Mouse (Mus musculus) heart, postnatal 0 days (tissue): ENCODE results near the gene Retreg3. TPM values are rescaled to one million over a fixed set of nuclear protein-coding genes. Genes with fewer than 3 reads are reported as not detected.
"Not testable (repeated sequence)": the region's sequence is repeated elsewhere in the genome, so short reads cannot be mapped to it uniquely, and the experiment has no call there.

Experiments used
- ATAC-seq: fragments of 200-750 bp; cut with Nextera tagmentation; 2 replicates; pipeline ENCODE4 v1.8.0; 2017; ENCODE audit warnings: low read depth, moderate number of reproducible peaks, moderate library complexity; ENCODE audit not compliant: insufficient read depth
- DNase-seq: peaks from one replicate; pipeline ENCODE4 v3.0.0-alpha.2; 2016; ENCODE audit warnings: low spot score
- H3K27ac ChIP-seq: fragments of 300-500 bp; sonication (generic); 2 replicates; pipeline ENCODE4 v1.5.1; 2014; ENCODE audit warnings: low read depth, mild to moderate bottlenecking
- H3K27me3 ChIP-seq: fragments of 300-500 bp; sonication (generic); 2 replicates; pipeline ENCODE4 v1.6.1; 2014; ENCODE audit warnings: low read length, mixed read lengths; ENCODE audit not compliant: control insufficient read depth, insufficient read depth
- H3K36me3 ChIP-seq: fragments of 300-500 bp; sonication (generic); replicated peaks from 2 replicates; pipeline ENCODE4 v1.6.1; 2014; ENCODE audit warnings: low read length, mixed read lengths; ENCODE audit not compliant: control insufficient read depth, insufficient read depth
- H3K4me1 ChIP-seq: fragments of 300-500 bp; sonication (generic); 2 replicates; pipeline ENCODE4 v1.6.1; 2014; ENCODE audit warnings: antibody characterized with exemption; ENCODE audit not compliant: control insufficient read depth, insufficient read depth
- H3K4me2 ChIP-seq: fragments of 300-500 bp; sonication (generic); 2 replicates; pipeline ENCODE4 v1.6.1; 2014; ENCODE audit warnings: low read depth, mild to moderate bottlenecking, low read length, moderate library complexity
- H3K4me3 ChIP-seq: fragments of 300-500 bp; sonication (generic); 2 replicates; pipeline ENCODE4 v1.5.1; 2014; ENCODE audit warnings: low read depth, low read length
- H3K9ac ChIP-seq: fragments of 300-500 bp; sonication (generic); replicated peaks from 2 replicates; pipeline ENCODE4 v1.6.1; 2014; ENCODE audit warnings: low read depth, low read length, mixed read lengths
- H3K9me3 ChIP-seq: fragments of 300-500 bp; sonication (generic); replicated peaks from 2 replicates; pipeline ENCODE4 v1.6.1; 2016; ENCODE audit warnings: low read length; ENCODE audit not compliant: control insufficient read depth
- CTCF ChIP-seq: IDR thresholded peaks from 2 replicates; pipeline ENCODE4 v1.5.1; 2016; ENCODE audit warnings: antibody characterized with exemption, control low read depth, low read depth
- EP300 ChIP-seq: IDR thresholded peaks from 2 replicates; pipeline ENCODE4 v1.6.1; 2016; ENCODE audit warnings: antibody characterized with exemption, low read depth
- WGBS: fragments of 180-500 bp; shearing (Covaris S2); extraction: QIAGEN DNeasy Blood & Tissue Kit; methylation state at CpG from one replicate; pipeline ENCODE4 v1.1.7; 2014; 5-methylcytosine and 5-hydroxymethylcytosine counted together
- polyA plus RNA-seq: library from polyadenylated mRNA; unstranded; fragments of >200 nt; fragmentation: Nextera tagmentation; extraction: Ambion mirVana; gene quantifications from 2 replicates; pipeline ENCODE4 v1.2.1, GENCODE M21; 2015
- total RNA-seq: library from RNA; depleted of rRNA; stranded (reverse); fragments of >200 nt; gene quantifications from 2 replicates; pipeline ENCODE4 v1.2.3, GENCODE M21; 2014; ENCODE audit warnings: low replicate concordance

The Retreg3 gene
- total and polyA plus RNA-seq, 2 experiments from 2014 or later: 11.3 to 47.6 TPM

- peak overlapping the region; percentile 33; the same call in 1 of the 2 replicates for H3K9ac ChIP-seq
- H3K36me3 ChIP-seq: peaks cover 16% of the 10 kb centered on the region
- TF ChIP-seq EP300 (no peak), CTCF (peak; percentile 6; the same call in 1 of the 2 replicates)
- no peaks in the 10 kb centered on the region for H3K27me3 ChIP-seq
- ATAC-seq (peak; percentile 88), DNase-seq (peak; percentile 66)
- H3K4me1 ChIP-seq: peaks cover 14% of the 10 kb centered on the region; the same call in 1 of the 2 replicates
- no peak overlapping the region for H3K4me3 ChIP-seq
- 21% methylated on average over 18 of the region's 18 CpGs for WGBS
- peak overlapping the region; percentile 91 for H3K27ac ChIP-seq
- peak overlapping the region; percentile 30 for H3K4me2 ChIP-seq
- H3K9me3 ChIP-seq: no peaks in the 10 kb centered on the region
Measured at GRCm38 (mm10) chr11:101130056-101130756, 10.5 kb upstream of the Retreg3 start.

DNA sequence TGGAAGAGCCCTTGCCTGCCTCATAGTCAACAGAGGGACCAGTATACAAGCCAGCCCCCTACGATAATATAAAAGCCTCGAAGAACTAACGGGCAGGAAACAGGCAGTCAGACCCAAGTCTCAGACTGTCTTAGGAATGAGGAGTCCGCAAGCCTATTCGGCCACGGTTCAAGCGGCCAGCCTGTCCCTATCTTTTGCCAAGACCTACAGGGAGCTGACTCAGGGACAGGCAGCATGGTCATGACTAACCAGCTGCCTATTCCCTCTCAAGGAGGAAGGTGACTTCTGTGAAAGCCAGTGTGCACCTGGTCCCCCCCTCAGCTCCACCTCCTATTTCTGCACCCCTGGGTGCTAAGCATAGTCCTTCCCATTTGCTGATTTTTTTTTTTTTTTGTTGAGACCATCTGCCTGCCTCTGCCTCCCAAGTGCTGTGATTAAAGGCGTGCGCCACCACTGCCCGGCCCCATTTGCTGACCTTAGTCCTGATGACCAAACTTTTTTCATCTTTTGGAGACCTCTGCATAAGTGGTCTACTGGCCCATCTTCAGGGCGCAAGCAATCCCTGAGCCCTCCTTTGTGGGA, 9.4 kb upstream of the Retreg3 start:
- TF ChIP-seq CTCF (no peak), EP300 (no peak)

GRCm38 (mm10) chr11:101127075-101127474, 7.4 kb upstream of the Retreg3 start:
- Histone ChIP-seq H3K4me3 (no peak overlapping the region), H3K4me2 (no peak overlapping the region), H3K4me1 (peaks cover 8% of the 10 kb centered on the region; the same call in 1 of the 2 replicates), H3K27me3 (no peaks in the 10 kb centered on the region), H3K9me3 (no peaks in the 10 kb centered on the region), H3K36me3 (peaks cover 36% of the 10 kb centered on the region), H3K27ac (no peak overlapping the region), H3K9ac (no peak overlapping the region)
- no peak for TF ChIP-seq EP300
- no peak for TF ChIP-seq CTCF
- 61% methylated on average over 1 of the region's 1 CpGs for WGBS
- no peak for ATAC-seq
- DNase-seq: no peak

More for the DNA sequence above, 9.4 kb upstream of the Retreg3 start:
- H3K4me1 ChIP-seq: peaks cover 9% of the 10 kb centered on the region; the same call in 1 of the 2 replicates
- no peak overlapping the region for H3K9ac ChIP-seq
- H3K9me3 ChIP-seq: no peaks in the 10 kb centered on the region
- H3K4me2 ChIP-seq: no peak overlapping the region
- H3K27me3 ChIP-seq: no peaks in the 10 kb centered on the region
- no peak for DNase-seq
- H3K4me3 ChIP-seq: no peak overlapping the region
- no peak for ATAC-seq
- no peak overlapping the region for H3K27ac ChIP-seq
- H3K36me3 ChIP-seq: peaks cover 17% of the 10 kb centered on the region
- WGBS: 79% methylated on average over 11 of the region's 11 CpGs

GRCm38 (mm10) chr11:101125008-101125407, 5.3 kb upstream of the Retreg3 start:
- not testable (repeated sequence) for DNase-seq, H3K4me3 ChIP-seq, H3K9ac ChIP-seq, H3K27ac ChIP-seq, H3K4me1 ChIP-seq, H3K27me3 ChIP-seq, H3K9me3 ChIP-seq, H3K4me2 ChIP-seq, ATAC-seq
- peaks cover 36% of the 10 kb centered on the region for H3K36me3 ChIP-seq
- WGBS: 90% methylated on average over 7 of the region's 9 CpGs

DNA sequence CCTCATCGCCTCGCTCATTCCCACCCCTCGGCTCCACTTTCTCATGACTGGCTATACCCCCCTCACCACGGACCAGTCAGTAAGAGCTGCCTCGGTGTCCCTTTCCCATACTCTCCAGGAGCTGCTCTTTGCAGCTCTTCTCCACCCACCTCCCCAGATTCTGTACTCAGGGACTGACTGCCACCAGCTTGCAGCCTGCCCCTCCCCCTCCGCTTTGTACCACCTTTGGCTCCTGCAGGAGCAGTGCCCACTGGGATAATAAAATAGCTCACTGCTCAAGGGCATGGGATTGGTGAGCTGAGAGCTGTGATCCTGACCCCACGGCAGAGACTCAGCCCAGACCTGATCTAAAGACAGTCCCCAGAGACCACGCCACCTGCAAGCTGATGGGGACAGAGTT, 4.8 kb upstream of the Retreg3 start:
- not testable (repeated sequence) for H3K4me2 ChIP-seq, H3K27ac ChIP-seq, H3K4me1 ChIP-seq, DNase-seq, H3K4me3 ChIP-seq, H3K9me3 ChIP-seq, H3K9ac ChIP-seq, ATAC-seq, H3K27me3 ChIP-seq
- H3K36me3 ChIP-seq: peaks cover 36% of the 10 kb centered on the region
- WGBS: 95% methylated on average over 8 of the region's 8 CpGs
